Mouse (Mus musculus): ENCODE results near the gene Tada3.
A peak's percentile ranks its signal among the peaks of the same experiment; 100 is the strongest.

Gene Tada3

GRCm38 (mm10) chr6:113377496-113378385 is at the start of gene Tada3, which contains the start of gene Arpc4:
Gene Tada3, minus strand, starts transcription at chr6:113377883.
Gene Arpc4, plus strand, starts transcription at chr6:113378115.
- DNase-seq (ENCODE audit: low spot score) = peak; percentile 98

GRCm38 (mm10) chr6:113427397-113427796 is 49.7 kb upstream of the Tada3 start:
- DNase-seq (ENCODE audit: low spot score) = peak; percentile 56

- DNase-seq (ENCODE audit: low spot score) = no peak
These were observed 49.0 kb upstream of the Tada3 start for GRCm38 (mm10) chr6:113426696-113427095.

- DNase-seq (ENCODE audit: low spot score) = no peak
These were observed 46.5 kb upstream of the Tada3 start for GRCm38 (mm10) chr6:113424187-113424586.

GRCm38 (mm10) chr6:113423000-113423399 is 45.3 kb upstream of the Tada3 start:
- DNase-seq (ENCODE audit: low spot score) = no peak

- DNase-seq (ENCODE audit: low spot score) = peak; percentile 94
These were observed 41.5 kb upstream of the Tada3 start, which contains the start of gene Rpusd3 for GRCm38 (mm10) chr6:113419199-113419587. Gene Rpusd3, minus strand, starts transcription at chr6:113419340.

- no peak for DNase-seq (ENCODE audit: low spot score)
These were observed 40.9 kb upstream of the Tada3 start for GRCm38 (mm10) chr6:113418441-113419198.

- no peak for DNase-seq (ENCODE audit: low spot score)
These were observed 38.7 kb upstream of the Tada3 start for GRCm38 (mm10) chr6:113416416-113416815.

- DNase-seq (ENCODE audit: low spot score) = no peak
These were observed 32.3 kb upstream of the Tada3 start for GRCm38 (mm10) chr6:113410001-113410400.

GRCm38 (mm10) chr6:113406683-113407082 is 29.0 kb upstream of the Tada3 start:
- DNase-seq (ENCODE audit: low spot score) = no peak

GRCm38 (mm10) chr6:113405483-113405882 is 27.8 kb upstream of the Tada3 start:
- no peak for DNase-seq (ENCODE audit: low spot score)

GRCm38 (mm10) chr6:113404649-113405448 is 27.2 kb upstream of the Tada3 start:
- DNase-seq (ENCODE audit: low spot score) = peak; percentile 82

- DNase-seq (ENCODE audit: low spot score) = no peak
These were observed 24.4 kb upstream of the Tada3 start for GRCm38 (mm10) chr6:113402094-113402493.

- no peak for DNase-seq (ENCODE audit: low spot score)
These were observed 18.8 kb upstream of the Tada3 start for GRCm38 (mm10) chr6:113396270-113397030.

- no peak for DNase-seq (ENCODE audit: low spot score)
These were observed 17.8 kb upstream of the Tada3 start for GRCm38 (mm10) chr6:113395501-113395900.

- no peak for DNase-seq (ENCODE audit: low spot score)
These were observed 17.1 kb upstream of the Tada3 start for GRCm38 (mm10) chr6:113394811-113395210.

- no peak for DNase-seq (ENCODE audit: low spot score)
These were observed 16.3 kb upstream of the Tada3 start for GRCm38 (mm10) chr6:113393951-113394350.

- peak; percentile 57 for DNase-seq (ENCODE audit: low spot score)
These were observed 14.8 kb upstream of the Tada3 start for GRCm38 (mm10) chr6:113392387-113393071.

- no peak for DNase-seq (ENCODE audit: low spot score)
These were observed 14.3 kb upstream of the Tada3 start for GRCm38 (mm10) chr6:113392015-113392386.

- no peak for DNase-seq (ENCODE audit: low spot score)
These were observed 13.0 kb upstream of the Tada3 start for GRCm38 (mm10) chr6:113390715-113391114.

- DNase-seq (ENCODE audit: low spot score) = no peak
These were observed 11.3 kb upstream of the Tada3 start, which contains the start of gene Ttll3 for GRCm38 (mm10) chr6:113388960-113389359. Gene Ttll3, plus strand, starts transcription at chr6:113389260.
